Mouse (Mus musculus): Measurements from ENCODE around the gene Cd5. TPM values are rescaled to one million over a fixed set of nuclear protein-coding genes. Genes with fewer than 3 reads are reported as not detected.

Cd5 gene
- polyA plus RNA-seq, 1 experiment from 2014 or later: 0.91 TPM

DNA sequence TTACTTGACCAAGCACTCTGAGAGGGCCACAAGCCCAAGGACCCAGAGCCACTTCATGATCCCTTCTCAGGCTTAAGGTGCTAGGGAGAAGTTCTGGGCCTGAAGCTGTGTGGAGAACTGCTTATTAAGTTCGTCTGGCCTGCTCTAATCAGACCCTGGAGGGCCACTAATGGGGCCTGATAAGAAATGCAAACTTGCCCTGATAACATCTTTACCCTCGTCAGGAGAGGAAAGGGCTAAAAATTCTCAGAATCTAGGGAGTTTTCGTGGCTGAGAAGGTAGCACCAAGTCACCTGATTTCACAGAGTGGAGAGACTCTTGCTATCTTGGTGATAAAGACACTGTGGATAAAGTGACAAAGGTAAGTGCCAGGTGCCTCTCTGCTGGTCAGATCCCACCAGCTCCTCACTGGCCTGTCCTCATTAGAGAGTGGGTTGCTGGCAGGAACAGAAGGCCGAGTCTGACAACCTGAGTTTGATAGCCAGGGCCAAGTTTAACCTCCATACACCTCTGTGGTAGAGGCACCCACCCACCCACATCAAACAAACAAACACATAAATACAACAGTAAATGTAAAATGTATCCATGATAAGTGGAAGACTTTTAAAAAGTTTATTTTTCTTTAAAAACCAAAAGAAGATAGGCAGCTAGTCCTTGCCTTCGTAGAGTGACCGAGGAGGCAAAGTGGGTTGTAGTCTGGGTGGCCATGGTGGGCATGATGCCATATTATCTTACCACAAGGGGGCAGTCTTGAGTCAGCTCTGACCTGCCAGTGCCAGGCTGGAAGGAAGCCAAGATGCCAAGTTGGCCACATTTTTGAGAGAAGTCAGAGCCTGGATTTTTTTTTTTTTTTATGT lies 60.7 kb downstream of the Cd5 start, which contains the start of gene Pga5:
Pga5 (minus strand) TSS at position 157 of the 857 bp plus-strand sequence.
- H3K27ac ChIP-seq: no peak within 1 kb of the TSS
- no peak within 1 kb of the TSS for H3K4me2 ChIP-seq
- no peaks in the 10 kb centered on the region for H3K36me3 ChIP-seq
- no peak within 1 kb of the TSS for H3K4me3 ChIP-seq
- no peaks in the 10 kb centered on the region for H3K4me1 ChIP-seq
- no peaks in the 10 kb centered on the region for H3K9me3 ChIP-seq
- ATAC-seq (ENCODE audit: borderline replicate concordance, extremely low read depth, low FRiP score, low TSS enrichment): no peak
- H3K9ac ChIP-seq: no peak within 1 kb of the TSS
- H3K27me3 ChIP-seq: no peaks in the 10 kb centered on the region
- 20% methylated on average over 6 of the region's 6 CpGs for WGBS

DNA sequence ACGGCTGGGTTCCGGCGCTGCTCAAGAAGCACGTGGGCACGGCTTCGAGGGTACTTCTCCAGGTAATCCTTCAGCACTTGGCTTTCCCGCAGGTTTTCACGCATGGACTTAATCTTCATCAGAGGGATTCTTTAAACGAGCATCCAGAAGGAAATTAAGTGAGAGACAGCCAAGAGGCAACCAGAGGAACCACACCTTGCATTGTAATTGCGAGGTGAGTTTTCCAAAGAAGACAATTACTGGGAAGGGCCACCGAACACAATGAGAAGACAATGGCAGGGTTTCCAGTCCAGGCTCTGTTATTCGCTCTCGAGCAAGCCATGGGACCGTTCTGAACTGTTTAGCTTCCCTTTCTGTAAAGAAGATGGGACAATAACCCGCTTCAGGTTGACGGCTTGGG lies 62.1 kb downstream of the Cd5 start:
- H3K4me3 ChIP-seq: no peak overlapping the region
- no peak overlapping the region for H3K27ac ChIP-seq
- H3K4me2 ChIP-seq: no peak overlapping the region
- H3K4me1 ChIP-seq: no peaks in the 10 kb centered on the region
- no peaks in the 10 kb centered on the region for H3K27me3 ChIP-seq
- ATAC-seq (ENCODE audit: borderline replicate concordance, extremely low read depth, low FRiP score, low TSS enrichment): no peak
- H3K9ac ChIP-seq: no peak overlapping the region
- H3K36me3 ChIP-seq: no peaks in the 10 kb centered on the region
- 75% methylated on average over 16 of the region's 16 CpGs for WGBS
- no peaks in the 10 kb centered on the region for H3K9me3 ChIP-seq

DNA sequence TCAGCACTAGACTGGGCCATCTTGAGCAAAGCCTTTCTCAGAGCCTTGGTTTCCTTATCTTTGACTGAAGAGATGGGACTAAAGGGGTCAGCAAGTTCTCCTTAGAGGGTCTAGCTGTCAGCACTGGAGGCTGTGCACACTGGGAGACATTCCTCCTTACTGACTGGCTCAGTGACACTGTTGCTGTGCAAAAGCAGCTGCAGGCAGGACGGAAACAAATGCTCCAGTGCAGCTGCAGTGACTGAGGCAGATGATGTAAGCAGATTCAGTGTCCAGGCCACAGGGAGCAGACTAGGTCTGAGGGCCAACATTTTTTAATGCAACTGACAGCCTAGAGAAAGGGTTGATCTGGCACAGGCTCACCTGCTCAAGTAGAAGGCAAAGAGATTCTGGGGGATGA lies 65.5 kb downstream of the Cd5 start:
- Histone ChIP-seq H3K4me3 (no peak overlapping the region), H3K9me3 (no peaks in the 10 kb centered on the region)
- WGBS: 61% methylated on average over 1 of the region's 1 CpGs

GRCm38 (mm10) chr19:10671854-10672417 lies 66.9 kb downstream of the Cd5 start:
- no peak overlapping the region for H3K27ac ChIP-seq
- H3K4me3 ChIP-seq: no peak overlapping the region
- no peak for ATAC-seq (ENCODE audit: borderline replicate concordance, extremely low read depth, low FRiP score, low TSS enrichment)
- no peaks in the 10 kb centered on the region for H3K9me3 ChIP-seq
- H3K27me3 ChIP-seq: no peaks in the 10 kb centered on the region
- H3K4me1 ChIP-seq: no peaks in the 10 kb centered on the region
- H3K9ac ChIP-seq: no peak overlapping the region
- H3K36me3 ChIP-seq: no peaks in the 10 kb centered on the region
- H3K4me2 ChIP-seq: no peak overlapping the region
- WGBS: 61% methylated on average over 9 of the region's 9 CpGs

More for the DNA sequence above, 65.5 kb downstream of the Cd5 start:
- no peaks in the 10 kb centered on the region for H3K4me1 ChIP-seq
- H3K27ac ChIP-seq: no peak overlapping the region
- no peak overlapping the region for H3K9ac ChIP-seq
- ATAC-seq (ENCODE audit: borderline replicate concordance, extremely low read depth, low FRiP score, low TSS enrichment): no peak
- H3K36me3 ChIP-seq: no peaks in the 10 kb centered on the region
- no peaks in the 10 kb centered on the region for H3K27me3 ChIP-seq
- no peak overlapping the region for H3K4me2 ChIP-seq

GRCm38 (mm10) chr19:10671319-10671718 lies 67.5 kb downstream of the Cd5 start:
- no peak overlapping the region for H3K9ac ChIP-seq
- H3K4me2 ChIP-seq: no peak overlapping the region
- no peak overlapping the region for H3K4me3 ChIP-seq
- H3K36me3 ChIP-seq: no peaks in the 10 kb centered on the region
- H3K4me1 ChIP-seq: no peaks in the 10 kb centered on the region
- no peaks in the 10 kb centered on the region for H3K27me3 ChIP-seq
- H3K27ac ChIP-seq: no peak overlapping the region
- 73% methylated on average over 4 of the region's 4 CpGs for WGBS
- ATAC-seq (ENCODE audit: borderline replicate concordance, extremely low read depth, low FRiP score, low TSS enrichment): no peak
- H3K9me3 ChIP-seq: no peaks in the 10 kb centered on the region

Other genes starting within 250 kb of the Cd5 start
- 37.0 and 38.4 TPM in 2 replicates for gene Cpsf7, start 213.7 kb downstream of the Cd5 start, polyA plus RNA-seq (2015; fragmentation: Nextera tagmentation; extraction: Ambion mirVana)
- gene Sdhaf2, start 212.9 kb downstream of the Cd5 start, polyA plus RNA-seq (2015; fragmentation: Nextera tagmentation; extraction: Ambion mirVana): 56.5 and 56.6 TPM in 2 replicates
- gene Tmem216, start 182.8 kb downstream of the Cd5 start, polyA plus RNA-seq (2015; fragmentation: Nextera tagmentation; extraction: Ambion mirVana): 44.5 and 44.6 TPM in 2 replicates
- 20.4 and 21.7 TPM in 2 replicates for gene Cyb561a3, start 161.8 kb downstream of the Cd5 start, polyA plus RNA-seq (2015; fragmentation: Nextera tagmentation; extraction: Ambion mirVana)
- 39.4 and 40.3 TPM in 2 replicates for gene Tmem138, start 161.6 kb downstream of the Cd5 start, polyA plus RNA-seq (2015; fragmentation: Nextera tagmentation; extraction: Ambion mirVana)
- gene Ddb1, start 133.7 kb downstream of the Cd5 start, polyA plus RNA-seq (2015; fragmentation: Nextera tagmentation; extraction: Ambion mirVana): 369 and 379 TPM in 2 replicates
- gene Tkfc, start 133.3 kb downstream of the Cd5 start, polyA plus RNA-seq (2015; fragmentation: Nextera tagmentation; extraction: Ambion mirVana): 16.1 and 16.2 TPM in 2 replicates
- 0.52 and 1.3 TPM in 2 replicates for gene Vwce, start 104.8 kb downstream of the Cd5 start, polyA plus RNA-seq (2015; fragmentation: Nextera tagmentation; extraction: Ambion mirVana)
- gene Pga5, start 60.9 kb downstream of the Cd5 start, polyA plus RNA-seq (2015; fragmentation: Nextera tagmentation; extraction: Ambion mirVana): not detected in 2 replicates
- 30.3 and 33.4 TPM in 2 replicates for gene Vps37c, start 50.3 kb downstream of the Cd5 start, polyA plus RNA-seq (2015; fragmentation: Nextera tagmentation; extraction: Ambion mirVana)
- gene Cd6, start 91.1 kb upstream of the Cd5 start, polyA plus RNA-seq (2015; fragmentation: Nextera tagmentation; extraction: Ambion mirVana): 0.11 and 0.60 TPM in 2 replicates
- 0.42 and 0.46 TPM in 2 replicates for gene Slc15a3, start 100.7 kb upstream of the Cd5 start, polyA plus RNA-seq (2015; fragmentation: Nextera tagmentation; extraction: Ambion mirVana)
- gene Tmem132a, start 130.9 kb upstream of the Cd5 start, polyA plus RNA-seq (2015; fragmentation: Nextera tagmentation; extraction: Ambion mirVana): 75.9 TPM in 2 replicates
- 138 TPM in 2 replicates for gene Tmem109, start 143.0 kb upstream of the Cd5 start, polyA plus RNA-seq (2015; fragmentation: Nextera tagmentation; extraction: Ambion mirVana)
- 35.8 and 39.8 TPM in 2 replicates for gene Prpf19, start 156.2 kb upstream of the Cd5 start, polyA plus RNA-seq (2015; fragmentation: Nextera tagmentation; extraction: Ambion mirVana)
- not detected in 2 replicates for gene Zp1, start 181.6 kb upstream of the Cd5 start, polyA plus RNA-seq (2015; fragmentation: Nextera tagmentation; extraction: Ambion mirVana)
- 0.09 and 0.11 TPM in 2 replicates for gene Ptgdr2, start 198.2 kb upstream of the Cd5 start, polyA plus RNA-seq (2015; fragmentation: Nextera tagmentation; extraction: Ambion mirVana)
- 26.2 and 26.6 TPM in 2 replicates for gene Ccdc86, start 210.3 kb upstream of the Cd5 start, polyA plus RNA-seq (2015; fragmentation: Nextera tagmentation; extraction: Ambion mirVana)
- gene Ms4a10, start 235.7 kb upstream of the Cd5 start, polyA plus RNA-seq (2015; fragmentation: Nextera tagmentation; extraction: Ambion mirVana): not detected in 2 replicates

Data from lung, embryonic 15.5 days (tissue).